Mouse (Mus musculus) ES-Bruce4 (cell line): ENCODE results near the gene Nmur1.

Experiments
- CTCF ChIP-seq: IDR thresholded peaks from one replicate; pipeline ENCODE4 v1.8.1; 2011; ENCODE audit warnings: low read depth, low read length
- EP300 ChIP-seq: IDR thresholded peaks from 2 replicates; pipeline ENCODE4 v1.6.1; 2011; ENCODE audit warnings: low read depth, low read length; ENCODE audit not compliant: insufficient read depth
- POLR2A ChIP-seq: IDR thresholded peaks from one replicate; pipeline ENCODE4 v1.8.1; 2011; ENCODE audit warnings: low read length; ENCODE audit not compliant: insufficient read depth

DNA sequence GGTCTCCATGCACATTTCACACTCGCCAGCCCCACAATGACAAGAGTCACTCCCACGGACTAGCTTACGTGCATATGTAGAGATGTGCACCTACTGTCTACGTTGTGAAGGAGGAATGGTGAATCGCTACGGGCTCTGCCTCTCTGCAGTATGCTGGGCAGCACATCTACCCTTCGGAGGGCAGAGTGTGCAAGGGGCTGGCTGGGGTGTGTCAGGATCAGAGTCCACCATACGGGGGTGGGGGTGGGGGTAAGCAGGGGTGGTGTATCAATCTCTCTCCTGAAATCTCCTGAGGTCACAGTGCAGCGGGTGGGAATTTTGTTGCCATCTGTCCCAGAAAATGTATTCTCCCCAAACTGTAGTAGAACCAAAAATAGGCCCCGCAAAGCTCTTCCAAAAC lies 17.5 kb downstream of the Nmur1 start:
- TF ChIP-seq EP300: no peak
- TF ChIP-seq POLR2A: no peak
- no peak for TF ChIP-seq CTCF
